Mouse (Mus musculus): ENCODE results near the gene Ptbp3. TPM values are rescaled to one million over a fixed set of nuclear protein-coding genes. Genes with fewer than 3 reads are reported as not detected.
A peak's percentile ranks its signal among the peaks of the same experiment; 100 is the strongest.

Gene Ptbp3
- total RNA-seq, 2 experiments from 2014 or later, result 27.4 to 30.2 TPM

- no peak for DNase-seq (ENCODE audit: low spot score in 2 of 2)
Measured at GRCm38 (mm10) chr4:59507766-59508165, 41.4 kb downstream of the Ptbp3 start.

DNA sequence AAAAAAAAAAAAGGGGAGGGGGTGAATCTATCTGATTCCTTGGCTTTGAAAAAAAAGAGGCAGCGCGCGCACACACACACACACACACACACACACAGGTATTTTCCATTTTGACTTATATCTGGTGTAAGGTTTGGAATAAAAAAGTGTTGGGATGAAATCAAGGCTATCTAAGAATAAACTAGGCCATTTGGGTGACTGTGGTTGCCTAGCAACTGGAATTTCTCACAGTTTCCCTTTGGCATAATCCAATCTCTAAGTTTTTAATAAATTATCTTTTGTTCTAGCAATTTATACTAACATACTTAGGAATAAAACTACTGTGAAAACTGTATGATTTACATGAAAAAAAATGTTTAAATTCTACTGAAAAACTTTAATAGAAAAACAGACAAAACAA, 42.5 kb downstream of the Ptbp3 start:
- DNase-seq (ENCODE audit: low spot score in 2 of 2), result peak in 1 of 2 experiments; percentile 27

GRCm38 (mm10) chr4:59505481-59505880, 43.7 kb downstream of the Ptbp3 start:
- no peak for DNase-seq (ENCODE audit: low spot score in 2 of 2)

GRCm38 (mm10) chr4:59491097-59491496, 58.1 kb downstream of the Ptbp3 start:
- no peak for DNase-seq (ENCODE audit: low spot score in 2 of 2)

DNA sequence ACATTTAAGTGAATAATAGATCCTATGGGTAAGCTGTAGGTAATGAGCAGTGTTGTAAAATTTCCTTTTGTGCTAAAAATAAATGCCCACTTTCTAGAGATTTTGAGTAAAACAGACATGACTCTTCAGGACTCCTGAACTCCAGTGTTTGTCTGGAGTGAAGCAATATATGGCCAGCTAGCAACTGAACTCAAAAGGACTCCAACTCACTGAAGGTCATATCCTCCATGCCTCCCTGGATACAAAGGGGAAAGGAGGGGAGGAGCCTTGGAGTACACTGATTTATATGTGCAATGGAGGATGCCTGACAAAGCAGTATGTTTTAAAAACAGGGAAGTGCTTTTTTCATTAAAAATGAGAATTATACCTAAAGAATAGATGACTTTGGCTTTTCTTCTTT, 77.9 kb downstream of the Ptbp3 start:
- no peak for DNase-seq (ENCODE audit: low spot score in 2 of 2)

- no peak for DNase-seq (ENCODE audit: low spot score in 2 of 2)
Measured at GRCm38 (mm10) chr4:59465449-59465848, 83.7 kb downstream of the Ptbp3 start.

DNA sequence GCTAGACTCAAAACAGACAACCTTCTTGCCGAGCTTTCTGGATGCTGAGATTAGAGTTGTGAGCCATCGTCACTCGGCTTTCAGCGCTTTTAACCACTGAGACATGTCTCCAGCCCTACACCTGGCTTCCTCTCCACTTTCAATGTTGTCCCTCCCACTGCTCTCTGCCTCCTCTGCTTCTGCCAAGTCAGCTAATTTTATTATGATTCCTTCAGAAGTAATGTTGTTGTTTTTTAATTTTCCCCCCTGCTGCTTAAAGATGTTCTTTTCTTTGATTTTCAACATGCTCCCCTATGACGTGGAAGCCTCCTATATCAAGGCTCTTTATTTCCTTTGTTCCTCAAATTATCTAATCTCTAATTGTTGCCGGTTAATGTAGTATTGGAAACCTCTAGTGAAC, 84.5 kb downstream of the Ptbp3 start:
- no peak for DNase-seq (ENCODE audit: low spot score in 2 of 2)

DNA sequence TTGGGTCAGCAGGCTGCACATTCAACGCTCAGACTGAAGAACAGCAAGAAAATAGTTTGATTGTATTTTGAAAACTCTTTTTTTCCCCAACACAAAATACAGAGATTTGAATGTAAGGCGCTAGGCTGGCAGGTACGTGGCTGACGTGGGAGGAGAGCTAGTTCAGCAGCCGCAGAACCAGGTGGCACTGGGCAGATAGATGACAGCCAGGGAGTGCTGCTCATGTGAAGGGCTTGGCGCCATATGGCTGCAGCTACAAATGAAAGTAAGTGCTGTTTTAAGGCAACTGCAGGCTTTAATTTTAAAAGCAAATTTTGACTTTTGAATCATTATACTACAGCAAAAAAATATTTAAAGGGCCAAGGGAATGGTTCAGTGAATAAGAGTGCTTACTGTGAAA, 86.7 kb downstream of the Ptbp3 start:
- DNase-seq (ENCODE audit: low spot score in 2 of 2), result peak; percentile 27 to 71

DNA sequence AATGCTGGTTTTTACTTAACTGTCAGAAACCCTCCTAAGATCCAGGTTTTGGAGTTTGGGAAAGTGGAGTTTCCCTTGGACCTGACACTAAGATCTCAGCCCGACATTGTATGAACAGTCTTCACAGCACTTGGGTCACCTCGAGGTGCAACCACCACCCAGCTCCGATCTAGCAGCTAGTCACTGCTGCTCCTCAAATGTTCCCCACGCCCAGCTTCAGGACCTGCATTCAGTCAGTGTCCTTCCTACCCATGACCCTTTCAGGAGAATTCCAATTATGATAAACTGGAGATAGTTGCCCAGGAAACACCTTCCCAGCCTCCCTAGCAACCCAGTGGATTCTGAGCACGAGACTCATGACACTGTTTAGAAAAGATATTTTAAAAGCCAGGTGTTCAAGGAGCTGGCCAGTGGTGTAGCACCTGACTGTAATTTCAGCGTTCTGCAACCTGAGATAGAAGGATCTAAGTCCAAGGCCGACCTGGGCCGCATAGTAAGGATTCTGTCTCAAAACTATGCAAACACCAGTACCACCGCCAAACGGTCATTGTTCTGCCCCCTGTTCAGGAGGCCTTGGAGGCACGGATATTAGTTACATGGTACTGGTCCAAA, 87.9 kb downstream of the Ptbp3 start:
- no peak for DNase-seq (ENCODE audit: low spot score in 2 of 2)

GRCm38 (mm10) chr4:59459216-59459955, 89.8 kb downstream of the Ptbp3 start:
- DNase-seq (ENCODE audit: low spot score in 2 of 2), result peak in 1 of 2 experiments; percentile 47

DNA sequence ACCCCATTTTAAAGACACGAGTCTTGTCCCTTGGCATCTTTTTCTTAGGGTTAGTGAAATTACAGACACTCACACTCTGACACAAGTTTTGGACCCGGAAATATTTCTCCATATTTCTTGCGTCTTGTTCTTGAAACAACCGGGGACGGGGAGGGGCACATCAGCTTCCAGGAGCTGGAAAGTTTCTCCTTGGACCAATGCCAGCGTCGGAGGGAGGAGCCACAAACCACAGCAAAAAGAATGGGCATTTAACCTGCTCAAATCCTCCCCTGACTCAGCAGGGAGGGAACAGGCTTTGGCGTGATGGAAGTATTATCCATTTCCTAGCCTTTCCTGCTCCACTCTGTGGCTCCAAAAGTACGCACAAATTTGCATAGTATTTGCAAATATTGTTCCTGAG, 91.2 kb downstream of the Ptbp3 start:
- DNase-seq (ENCODE audit: low spot score in 2 of 2), result no peak

DNA sequence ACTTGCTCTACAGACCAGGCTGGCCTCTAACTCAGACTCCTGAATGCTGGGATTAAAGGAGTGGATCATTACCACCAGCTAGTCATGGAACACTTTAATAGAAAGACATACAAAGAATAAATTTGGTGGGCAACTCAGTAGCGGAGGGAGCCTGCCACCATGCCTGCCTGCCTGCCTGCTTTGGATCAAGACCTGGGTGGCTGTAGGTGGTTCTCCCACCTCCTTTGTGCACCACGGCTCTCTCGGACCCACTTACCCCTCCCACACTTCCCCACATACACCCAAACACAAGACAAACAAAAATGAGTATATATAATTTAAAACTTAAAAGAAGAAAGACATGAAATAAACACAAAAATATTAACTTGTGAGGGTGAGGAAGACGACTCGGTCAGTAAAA, 92.1 kb downstream of the Ptbp3 start:
- DNase-seq (ENCODE audit: low spot score in 2 of 2), result no peak

GRCm38 (mm10) chr4:59455465-59455864, 93.7 kb downstream of the Ptbp3 start:
- DNase-seq (ENCODE audit: low spot score in 2 of 2), result no peak

DNA sequence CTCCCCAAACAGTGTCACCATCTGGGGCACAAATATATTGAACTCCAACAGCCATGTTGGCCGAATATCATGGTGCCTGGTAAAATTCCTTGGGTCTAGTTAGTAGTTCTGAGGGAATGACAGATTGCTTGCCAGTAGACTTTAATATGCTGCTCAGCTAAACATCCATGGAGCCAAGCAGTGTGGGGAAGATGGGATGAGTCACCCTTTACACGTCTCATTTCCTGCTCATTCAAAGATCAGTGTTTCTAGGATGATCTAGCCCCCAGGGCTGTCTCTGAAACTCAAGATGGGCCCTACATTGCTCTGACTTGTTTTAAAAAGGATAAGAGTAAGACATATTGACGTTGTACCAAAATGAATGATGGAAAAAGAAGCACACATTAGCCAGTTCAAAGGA, 95.1 kb downstream of the Ptbp3 start:
- DNase-seq (ENCODE audit: low spot score in 2 of 2), result no peak

DNA sequence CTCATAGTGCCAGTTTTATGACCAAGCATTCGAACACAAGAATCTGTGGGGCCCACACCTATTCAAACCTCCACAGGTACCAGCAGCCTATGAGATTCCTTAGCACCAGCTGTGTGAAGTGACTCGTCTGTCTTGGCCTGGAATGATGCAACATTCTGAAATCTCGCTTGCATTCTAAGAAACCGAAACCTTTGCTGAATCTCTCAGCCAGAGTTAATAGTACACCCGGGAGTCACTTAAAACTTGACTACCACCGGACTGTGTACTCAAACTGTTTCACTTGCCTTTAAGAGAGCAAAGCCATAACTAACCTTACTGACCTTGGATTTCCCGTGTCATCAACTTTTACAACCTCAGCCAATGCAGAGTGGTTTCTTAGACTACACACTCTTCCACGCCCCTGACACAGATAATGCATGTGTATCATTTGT, 96.6 kb downstream of the Ptbp3 start:
- no peak for DNase-seq (ENCODE audit: low spot score in 2 of 2)

DNA sequence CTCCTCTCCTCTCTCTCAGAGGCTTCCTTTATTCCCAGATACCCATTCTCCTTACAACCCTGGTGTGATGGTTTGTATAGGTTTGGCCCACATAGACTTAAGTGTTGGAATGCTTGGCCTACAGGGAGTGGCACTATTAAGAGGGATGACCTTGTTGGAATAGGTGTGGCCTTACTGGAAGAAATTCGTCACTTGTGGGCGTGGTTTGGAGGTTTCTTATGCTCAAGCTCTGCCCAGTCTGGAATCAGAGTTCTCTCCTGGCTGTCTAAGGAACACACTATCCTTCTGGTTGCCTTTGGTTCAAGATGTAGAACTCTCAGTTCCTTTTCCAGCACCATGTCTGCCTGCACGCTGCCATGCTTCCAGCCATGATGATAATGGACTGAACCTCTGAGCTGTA, 98.3 kb downstream of the Ptbp3 start:
- no peak for DNase-seq (ENCODE audit: low spot score in 2 of 2)

- DNase-seq (ENCODE audit: low spot score in 2 of 2), result no peak
Measured at GRCm38 (mm10) chr4:59450234-59450854, 98.8 kb downstream of the Ptbp3 start.

- no peak for DNase-seq (ENCODE audit: low spot score in 2 of 2)
Measured at GRCm38 (mm10) chr4:59447296-59447695, 101.9 kb downstream of the Ptbp3 start.

- no peak for DNase-seq (ENCODE audit: low spot score in 2 of 2)
Measured at GRCm38 (mm10) chr4:59445516-59445915, 103.6 kb downstream of the Ptbp3 start.

DNA sequence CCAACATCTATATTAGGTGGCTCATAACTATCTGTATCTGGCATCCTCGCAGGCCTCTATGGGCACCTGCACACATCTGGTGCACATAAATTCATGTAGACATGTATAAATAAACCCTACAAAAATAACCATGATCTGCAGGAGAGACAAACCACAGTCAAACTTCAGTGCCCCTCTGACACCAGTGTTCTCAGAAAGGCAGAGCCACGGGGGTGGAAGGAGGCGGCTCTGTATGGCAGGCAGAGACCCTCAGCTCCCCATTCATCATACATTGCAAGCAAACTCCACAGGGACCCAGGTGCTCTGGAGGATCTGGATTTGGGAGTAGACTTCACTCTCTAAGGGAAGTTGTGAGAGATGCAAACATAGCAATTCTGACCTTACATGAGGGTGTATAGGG, 104.2 kb downstream of the Ptbp3 start:
- DNase-seq (ENCODE audit: low spot score in 2 of 2), result no peak

GRCm38 (mm10) chr4:59444085-59444484, 105.1 kb downstream of the Ptbp3 start:
- no peak for DNase-seq (ENCODE audit: low spot score in 2 of 2)

DNA sequence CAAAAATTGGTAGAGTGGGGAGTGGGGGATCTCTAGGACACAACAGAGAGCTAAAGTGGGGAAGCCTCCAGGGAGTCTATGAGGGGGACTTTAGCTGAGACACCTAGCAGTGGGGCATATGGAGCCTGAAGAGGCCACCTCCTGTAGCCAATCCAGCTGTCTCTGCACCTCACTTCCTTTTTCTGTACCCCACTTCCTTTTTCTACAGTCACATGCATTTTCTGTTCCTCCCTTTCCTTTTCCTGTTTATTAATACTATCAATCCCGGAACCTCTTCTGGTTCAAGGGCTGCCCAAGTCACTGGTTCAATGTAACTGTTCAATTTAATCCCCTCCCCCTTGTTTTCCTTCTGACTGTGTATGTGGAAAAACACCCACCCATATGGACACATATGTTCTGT, 107.9 kb downstream of the Ptbp3 start:
- DNase-seq (ENCODE audit: low spot score in 2 of 2), result no peak

DNA sequence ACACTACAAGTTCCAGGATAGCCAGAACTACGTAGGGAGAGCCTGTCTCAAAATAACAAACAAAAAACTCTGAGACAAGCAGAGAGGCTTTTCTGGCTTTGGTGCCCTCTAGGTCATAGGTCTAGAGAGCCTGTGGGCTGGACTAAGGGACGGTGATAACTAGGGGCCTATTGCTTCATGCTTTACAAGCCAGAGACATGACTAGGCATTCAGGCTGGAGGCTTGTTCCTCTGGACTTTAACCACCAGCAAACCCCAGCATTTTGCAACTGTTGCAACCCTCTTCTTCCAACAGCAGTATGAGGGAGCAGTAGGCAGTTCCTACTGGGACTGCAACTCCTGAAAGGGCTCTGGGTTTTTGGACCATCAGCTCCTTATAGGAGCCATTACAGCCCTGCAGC, 109.2 kb downstream of the Ptbp3 start:
- DNase-seq (ENCODE audit: low spot score in 2 of 2), result no peak

Measured in layer of hippocampus, postnatal 14 days (tissue).